Mouse (Mus musculus) macrophage (primary cell): Measurements from ENCODE around the gene Snx18. TPM values are rescaled to one million over a fixed set of nuclear protein-coding genes. Genes with fewer than 3 reads are reported as not detected.

Source experiments
- H3K27ac ChIP-seq: fragments of 350-480 bp; formaldehyde crosslinking; 2 replicates; pipeline ENCODE4 v1.9.0; 2021
- H3K36me3 ChIP-seq: fragments of 350-480 bp; formaldehyde crosslinking; 2 replicates; pipeline ENCODE4 v1.9.0; 2021; ENCODE audit errors: inconsistent target
- H3K4me3 ChIP-seq: fragments of 350-480 bp; formaldehyde crosslinking; 2 replicates; pipeline ENCODE4 v1.9.0; 2021; ENCODE audit errors: inconsistent target
- H3K79me2 ChIP-seq: fragments of 350-480 bp; formaldehyde crosslinking; 2 replicates; pipeline ENCODE4 v1.9.0; 2021; ENCODE audit errors: inconsistent target
- WGBS: methylation state at CpG from one replicate; pipeline ENCODE4 v1.1.7; 2026; ENCODE audit warnings: inconsistent platforms; ENCODE audit not compliant: missing documents; 5-methylcytosine and 5-hydroxymethylcytosine counted together
- polyA plus RNA-seq: library from polyadenylated mRNA; stranded (reverse); fragments of 250-400 nt; gene quantifications from 3 replicates; pipeline ENCODE4 v1.2.4, GENCODE M21; 2018; ENCODE audit warnings: inconsistent platforms

Gene Snx18
- polyA plus RNA-seq, 1 experiment from 2014 or later, result 28.7 TPM

GRCm38 (mm10) chr13:113596821-113597541, 21.4 kb downstream of the Snx18 start:
- Histone ChIP-seq H3K4me3 (no peak overlapping the region), H3K36me3 (peaks cover 14% of the 10 kb centered on the region), H3K27ac (no peak overlapping the region), H3K79me2 (peaks cover 94% of the 10 kb centered on the region)
- 96% methylated on average over 13 of the region's 13 CpGs for WGBS

GRCm38 (mm10) chr13:113595987-113596386, 22.4 kb downstream of the Snx18 start:
- H3K4me3 ChIP-seq, result no peak overlapping the region
- peaks cover 84% of the 10 kb centered on the region for H3K79me2 ChIP-seq
- H3K27ac ChIP-seq, result peak overlapping the region; percentile 12; the same call in 1 of the 2 replicates
- 55% methylated on average over 8 of the region's 8 CpGs for WGBS
- H3K36me3 ChIP-seq, result peaks cover 14% of the 10 kb centered on the region

GRCm38 (mm10) chr13:113595219-113595618, 23.1 kb downstream of the Snx18 start:
- H3K27ac ChIP-seq, result no peak overlapping the region
- peaks cover 76% of the 10 kb centered on the region for H3K79me2 ChIP-seq
- H3K36me3 ChIP-seq, result peaks cover 14% of the 10 kb centered on the region
- 92% methylated on average over 8 of the region's 8 CpGs for WGBS
- no peak overlapping the region for H3K4me3 ChIP-seq

GRCm38 (mm10) chr13:113594361-113594760, 24.0 kb downstream of the Snx18 start:
- H3K36me3 ChIP-seq, result peaks cover 14% of the 10 kb centered on the region

GRCm38 (mm10) chr13:113593711-113594110, 24.7 kb downstream of the Snx18 start:
- Histone ChIP-seq H3K4me3 (no peak overlapping the region), H3K27ac (no peak overlapping the region), H3K36me3 (peaks cover 14% of the 10 kb centered on the region), H3K79me2 (peaks cover 61% of the 10 kb centered on the region)
- WGBS, result 94% methylated on average over 17 of the region's 17 CpGs

More at GRCm38 (mm10) chr13:113594361-113594760, 24.0 kb downstream of the Snx18 start:
- Histone ChIP-seq H3K27ac (no peak overlapping the region), H3K79me2 (peaks cover 68% of the 10 kb centered on the region), H3K4me3 (no peak overlapping the region)
- WGBS, result over 99% methylated on average over 12 of the region's 12 CpGs

GRCm38 (mm10) chr13:113592703-113593200, 25.6 kb downstream of the Snx18 start:
- WGBS, result 68% methylated on average over 13 of the region's 13 CpGs
- Histone ChIP-seq H3K27ac (no peak overlapping the region), H3K79me2 (peaks cover 52% of the 10 kb centered on the region), H3K4me3 (no peak overlapping the region), H3K36me3 (peaks cover 14% of the 10 kb centered on the region)

GRCm38 (mm10) chr13:113591336-113591735, 27.0 kb downstream of the Snx18 start:
- peaks cover 37% of the 10 kb centered on the region for H3K79me2 ChIP-seq
- H3K36me3 ChIP-seq, result peaks cover 14% of the 10 kb centered on the region
- no peak overlapping the region for H3K4me3 ChIP-seq
- H3K27ac ChIP-seq, result peak overlapping the region; percentile 78
- WGBS, result 52% methylated on average over 11 of the region's 11 CpGs

- 66% methylated on average over 4 of the region's 4 CpGs for WGBS
- H3K79me2 ChIP-seq, result peaks cover 26% of the 10 kb centered on the region
Observed at GRCm38 (mm10) chr13:113590216-113590615, 28.1 kb downstream of the Snx18 start.

GRCm38 (mm10) chr13:113589499-113589898, 28.9 kb downstream of the Snx18 start:
- Histone ChIP-seq H3K36me3 (peaks cover 14% of the 10 kb centered on the region), H3K4me3 (no peak overlapping the region), H3K27ac (peak overlapping the region; percentile 78), H3K79me2 (peaks cover 19% of the 10 kb centered on the region)
- WGBS, result 25% methylated on average over 6 of the region's 7 CpGs

More at GRCm38 (mm10) chr13:113590216-113590615, 28.1 kb downstream of the Snx18 start:
- Histone ChIP-seq H3K27ac (peak overlapping the region; percentile 78), H3K36me3 (peaks cover 14% of the 10 kb centered on the region), H3K4me3 (no peak overlapping the region)

- Histone ChIP-seq H3K79me2 (no peaks in the 10 kb centered on the region; the same call in 1 of the 2 replicates), H3K36me3 (no peaks in the 10 kb centered on the region), H3K27ac (no peak overlapping the region), H3K4me3 (no peak overlapping the region)
- 91% methylated on average over 15 of the region's 15 CpGs for WGBS
Observed at GRCm38 (mm10) chr13:113587200-113587936, 31.0 kb downstream of the Snx18 start.

GRCm38 (mm10) chr13:113585606-113586005, 32.8 kb downstream of the Snx18 start:
- no peak overlapping the region for H3K4me3 ChIP-seq
- H3K36me3 ChIP-seq, result no peaks in the 10 kb centered on the region
- no peaks in the 10 kb centered on the region for H3K79me2 ChIP-seq
- H3K27ac ChIP-seq, result no peak overlapping the region
- 100% methylated on average over 3 of the region's 3 CpGs for WGBS

GRCm38 (mm10) chr13:113584431-113584830, 33.9 kb downstream of the Snx18 start:
- Histone ChIP-seq H3K36me3 (no peaks in the 10 kb centered on the region), H3K27ac (no peak overlapping the region), H3K4me3 (no peak overlapping the region), H3K79me2 (no peaks in the 10 kb centered on the region)
- 91% methylated on average over 6 of the region's 6 CpGs for WGBS

- Histone ChIP-seq H3K79me2 (no peaks in the 10 kb centered on the region), H3K36me3 (no peaks in the 10 kb centered on the region), H3K27ac (no peak overlapping the region), H3K4me3 (no peak overlapping the region)
- WGBS, result 98% methylated on average over 4 of the region's 4 CpGs
Observed at GRCm38 (mm10) chr13:113583563-113583962, 34.8 kb downstream of the Snx18 start.

GRCm38 (mm10) chr13:113582024-113582423, 36.3 kb downstream of the Snx18 start:
- no peaks in the 10 kb centered on the region for H3K36me3 ChIP-seq
- H3K4me3 ChIP-seq, result no peak overlapping the region
- WGBS, result 88% methylated on average over 1 of the region's 1 CpGs
- H3K79me2 ChIP-seq, result no peaks in the 10 kb centered on the region
- no peak overlapping the region for H3K27ac ChIP-seq

GRCm38 (mm10) chr13:113581436-113581835, 36.9 kb downstream of the Snx18 start:
- WGBS, result 94% methylated on average over 5 of the region's 5 CpGs
- Histone ChIP-seq H3K27ac (no peak overlapping the region), H3K79me2 (no peaks in the 10 kb centered on the region), H3K4me3 (no peak overlapping the region), H3K36me3 (no peaks in the 10 kb centered on the region)
